Mouse (Mus musculus) G1E (cell line): ENCODE results near the gene Gm11037. TPM values are rescaled to one million over a fixed set of nuclear protein-coding genes. Genes with fewer than 3 reads are reported as not detected.

Experiments
- ATAC-seq: 2 replicates; pipeline ENCODE4 v1.8.0; 2016; ENCODE audit warnings: mild to moderate bottlenecking; ENCODE audit not compliant: insufficient number of reproducible peaks, poor library complexity, low FRiP score, severe bottlenecking; ENCODE audit errors: extremely low read depth
- DNase-seq: peaks from one replicate; pipeline ENCODE4 v3.0.0; 2012; ENCODE audit warnings: low spot score
- H3K27me3 ChIP-seq: 2 replicates; pipeline ENCODE4 v1.6.1; 2012; ENCODE audit warnings: mild to moderate bottlenecking, low read length, inconsistent platforms; ENCODE audit not compliant: insufficient read depth
- H3K36me3 ChIP-seq: replicated peaks from 2 replicates; pipeline ENCODE3; 2012; ENCODE audit warnings: mild to moderate bottlenecking, inconsistent platforms
- H3K4me1 ChIP-seq: 2 replicates; pipeline ENCODE4 v1.6.1; 2012; ENCODE audit warnings: low read depth, low read length, inconsistent platforms, mixed read lengths; ENCODE audit not compliant: insufficient read depth
- H3K4me3 ChIP-seq: 2 replicates; pipeline ENCODE4 v1.5.1; 2012; ENCODE audit warnings: low read depth, mild to moderate bottlenecking, inconsistent platforms, low read length, moderate library complexity, mixed read lengths
- H3K9me3 ChIP-seq: replicated peaks from 2 replicates; pipeline ENCODE4 v1.6.1; 2012; ENCODE audit warnings: inconsistent platforms
- CTCF ChIP-seq: IDR thresholded peaks from 2 replicates; pipeline ENCODE4 v1.5.1; 2012; ENCODE audit warnings: low read depth, low read length, inconsistent platforms, mixed read lengths
- GATA1 ChIP-seq: IDR thresholded peaks from 2 replicates; pipeline ENCODE4 v1.6.1; 2012; ENCODE audit warnings: borderline replicate concordance, low read length, inconsistent platforms, mixed read lengths
- GATA2 ChIP-seq: IDR thresholded peaks from 2 replicates; pipeline ENCODE4 v1.6.1; 2012; ENCODE audit warnings: low read depth, low read length, inconsistent platforms, borderline replicate concordance
- POLR2AphosphoS5 ChIP-seq: IDR thresholded peaks from 2 replicates; pipeline ENCODE4 v1.6.1; 2012; ENCODE audit warnings: low read depth, low read length, inconsistent platforms; ENCODE audit not compliant: insufficient replicate concordance
- TAL1 ChIP-seq: conservative IDR thresholded peaks from 2 replicates; pipeline ENCODE4 v1.6.1; 2012; ENCODE audit warnings: low read depth, low read length, inconsistent platforms, mixed read lengths
- polyA plus RNA-seq: library from polyadenylated mRNA; stranded (reverse); fragments of >175 nt; gene quantifications from 2 replicates; pipeline ENCODE4 v1.2.3, GENCODE M21; 2012
- total RNA-seq, 2 experiments: library from RNA; stranded (forward) in 1 of 2; stranded (reverse) in 1 of 2; fragments of 200-1000 nt in 1 of 2; fragments of >200 nt in 1 of 2; fragmentation: Nextera tagmentation in 1 of 2; gene quantifications; 2 replicates each; pipeline ENCODE4 v1.2.3; 2014 to 2017

Gm11037 gene
- total and polyA plus RNA-seq, 3 experiments, result not detected

- Histone ChIP-seq H3K9me3 (no peaks in the 10 kb centered on the region), H3K27me3 (peaks cover 51% of the 10 kb centered on the region), H3K36me3 (no peaks in the 10 kb centered on the region), H3K4me3 (no peak overlapping the region), H3K4me1 (no peaks in the 10 kb centered on the region)
- TF ChIP-seq GATA2 (no peak), POLR2AphosphoS5 (no peak), CTCF (no peak), TAL1 (no peak), GATA1 (no peak)
- DNase-seq, result no peak
- ATAC-seq, result no peak
Measured at GRCm38 (mm10) chr2:131105989-131106388, 27.3 kb upstream of the Gm11037 start.

- H3K4me1 ChIP-seq, result peaks cover 5% of the 10 kb centered on the region
- TF ChIP-seq POLR2AphosphoS5 (no peak), TAL1 (no peak)
- DNase-seq (no peak), ATAC-seq (no peak)
- H3K36me3 ChIP-seq, result no peaks in the 10 kb centered on the region
- peaks cover 15% of the 10 kb centered on the region for H3K27me3 ChIP-seq
- H3K4me3 ChIP-seq, result no peak overlapping the region
- H3K9me3 ChIP-seq, result no peaks in the 10 kb centered on the region
Measured at GRCm38 (mm10) chr2:131118968-131119574, 14.2 kb upstream of the Gm11037 start.

DNA sequence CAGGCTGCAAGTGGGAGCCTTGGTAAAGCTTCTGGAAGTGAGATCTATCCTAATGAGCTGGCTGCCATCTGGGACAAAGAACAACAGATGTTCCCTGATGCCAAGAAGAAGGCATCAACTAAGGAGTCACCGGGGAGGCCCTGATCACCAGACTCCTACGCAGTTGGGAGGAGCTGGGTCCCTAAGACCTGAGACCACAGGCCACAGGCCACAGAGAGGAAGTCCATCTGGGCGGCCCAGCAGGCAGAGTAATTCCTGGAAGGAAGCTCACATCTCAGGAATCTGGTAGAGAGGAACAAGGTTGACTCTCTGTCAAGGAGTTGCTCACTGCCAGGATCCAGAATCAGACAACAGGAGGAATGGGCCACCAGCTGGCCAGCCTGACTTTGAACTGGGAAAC lies 9.1 kb upstream of the Gm11037 start:
- no peaks in the 10 kb centered on the region for H3K9me3 ChIP-seq
- no peak for ATAC-seq

DNA sequence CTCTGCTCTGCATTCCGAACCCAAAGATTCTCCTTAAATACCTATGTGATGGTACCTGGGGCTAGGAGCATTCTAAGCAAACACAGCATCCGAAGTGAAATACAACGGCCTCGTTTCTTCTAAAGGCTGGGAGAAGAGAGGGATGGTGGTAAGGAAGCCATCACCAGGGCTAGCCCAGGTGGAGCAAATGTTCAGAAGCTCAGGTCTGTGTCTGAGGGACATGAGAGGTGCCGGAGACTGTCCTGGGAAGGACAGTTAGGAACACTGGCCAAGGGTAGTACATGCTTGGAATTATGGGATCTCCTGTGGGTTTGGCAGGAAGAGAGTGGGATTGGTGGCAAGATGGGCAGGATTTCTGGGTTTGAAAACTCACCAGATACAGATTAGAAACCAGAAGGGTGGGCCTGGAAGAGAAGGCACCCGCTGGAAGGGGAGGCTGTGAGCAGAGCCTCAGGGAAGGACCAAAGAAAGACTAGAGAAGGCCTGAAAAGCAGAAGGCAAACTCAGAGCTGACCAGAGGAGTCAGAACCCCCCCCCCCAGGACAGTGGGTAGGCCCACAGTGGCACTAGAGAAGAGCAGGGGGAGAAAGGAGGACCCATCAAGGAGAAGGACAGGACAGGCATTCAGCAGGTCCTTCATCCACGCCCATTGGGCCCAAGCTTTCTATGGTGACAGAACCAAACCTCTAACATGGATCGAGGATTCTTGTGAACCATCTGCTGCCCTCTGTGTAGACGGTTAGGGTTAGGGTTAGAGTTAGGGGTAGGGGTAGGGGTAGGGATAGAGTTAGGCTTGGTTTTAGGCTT lies 7.9 kb upstream of the Gm11037 start:
- TF ChIP-seq GATA1 (no peak), GATA2 (no peak), CTCF (no peak), POLR2AphosphoS5 (no peak), TAL1 (no peak)
- Histone ChIP-seq H3K27me3 (peaks cover 29% of the 10 kb centered on the region), H3K4me1 (peaks cover 60% of the 10 kb centered on the region), H3K9me3 (no peaks in the 10 kb centered on the region), H3K4me3 (no peak overlapping the region; the same call in 1 of the 2 replicates), H3K36me3 (no peaks in the 10 kb centered on the region)
- ATAC-seq (no peak), DNase-seq (no peak)

More for the DNA sequence above, 9.1 kb upstream of the Gm11037 start:
- peaks cover 28% of the 10 kb centered on the region for H3K27me3 ChIP-seq
- no peak overlapping the region for H3K4me3 ChIP-seq
- TF ChIP-seq GATA1 (no peak), GATA2 (no peak)
- no peaks in the 10 kb centered on the region for H3K36me3 ChIP-seq
- peaks cover 52% of the 10 kb centered on the region for H3K4me1 ChIP-seq
- no peak for DNase-seq

GRCm38 (mm10) chr2:131125964-131126815 lies 7.1 kb upstream of the Gm11037 start:
- no peak for DNase-seq
- no peaks in the 10 kb centered on the region for H3K9me3 ChIP-seq
- no peaks in the 10 kb centered on the region for H3K36me3 ChIP-seq
- TF ChIP-seq TAL1 (no peak), GATA1 (no peak), GATA2 (no peak), POLR2AphosphoS5 (no peak), CTCF (no peak)
- peaks cover 62% of the 10 kb centered on the region for H3K4me1 ChIP-seq
- H3K4me3 ChIP-seq, result peak overlapping the region; percentile 28; the same call in 1 of the 2 replicates
- H3K27me3 ChIP-seq, result peaks cover 29% of the 10 kb centered on the region
- ATAC-seq, result no peak

DNA sequence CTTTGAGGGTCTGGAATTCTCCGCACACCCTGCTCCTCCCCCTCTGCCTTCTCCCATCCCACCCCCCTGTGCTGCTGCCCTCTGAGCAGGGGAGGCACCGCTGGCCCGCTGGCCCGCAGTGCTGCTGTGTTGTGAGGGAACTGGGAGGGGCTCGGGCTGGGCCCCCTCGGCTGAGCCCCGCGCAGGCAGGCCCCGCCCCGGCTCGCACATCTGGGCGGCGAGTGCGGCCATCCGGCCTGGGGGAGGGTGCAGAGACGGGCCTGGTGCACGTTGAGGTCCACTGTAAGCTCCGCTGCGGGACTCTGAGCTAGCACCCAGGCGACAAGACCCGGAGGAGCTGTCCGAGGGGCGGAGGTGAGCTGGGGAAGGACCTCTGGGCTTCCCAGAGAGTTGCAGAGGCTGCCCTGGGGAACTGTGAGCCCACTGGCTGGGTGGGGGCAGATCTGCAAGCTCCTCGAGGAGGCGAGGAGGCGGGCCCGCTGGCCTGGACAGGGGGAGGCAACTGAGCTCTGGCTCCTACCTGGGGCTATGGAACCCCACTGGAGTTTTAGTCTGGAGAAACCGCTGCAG lies 6.1 kb upstream of the Gm11037 start, which contains the start of gene Hspa12b:
Gene Hspa12b (plus strand): TSS at position 120 of the 570 bp plus-strand sequence.
- DNase-seq, result peak; percentile 68
- peak; percentile 55 for ATAC-seq
- Histone ChIP-seq H3K9me3 (no peaks in the 10 kb centered on the region), H3K4me3 (peak within 1 kb of the TSS; percentile 72), H3K4me1 (peaks cover 72% of the 10 kb centered on the region), H3K27me3 (peaks cover 29% of the 10 kb centered on the region), H3K36me3 (no peaks in the 10 kb centered on the region)
- no peak for TF ChIP-seq POLR2AphosphoS5
- no peak for TF ChIP-seq GATA2
- TF ChIP-seq GATA1, result no peak
- no peak for TF ChIP-seq CTCF
- no peak for TF ChIP-seq TAL1
